24 mouse cellular contexts compared by ENCODE assay signal in genomic region chr12:82319436-82320131, GRCm38 (mm10).
DNase-seq lines count a peak whose midpoint lies in the region; ATAC-seq and TF ChIP-seq lines count a peak whose summit lies in the region.
"Had no signal": no experiment of that assay in that cellular context is flagged by ENCODE, and none has a peak within 500 bp of the region (broad histone marks: within the 10 kb centered on the region; RNA-seq: fewer than 3 reads in every experiment).

No protein-coding gene starts in this region.

- 26% methylated on average over 7 of the region's 7 CpGs for WGBS in liver, adult 2 months
- 67% methylated on average over 7 of the region's 7 CpGs for WGBS in liver, embryonic 12.5 days (ENCODE audit: insufficient replicate concordance)
- WGBS in intestine, embryonic 15.5 days = 68% methylated on average over 7 of the region's 7 CpGs

- no peak overlapping the region for H3K9ac ChIP-seq in liver, adult 2 months (ENCODE audit: low read depth, low read length)
- H3K9ac ChIP-seq in liver, embryonic 12.5 days = no peak overlapping the region
- H3K9ac ChIP-seq in intestine, embryonic 15.5 days = no peak overlapping the region
- H3K9ac ChIP-seq: embryonic facial prominence, embryonic 15.5 days; forebrain, embryonic 15.5 days; heart, embryonic 12.5 days had no signal

- no peak for TF ChIP-seq POLR2A in liver, adult 2 months (IDR thresholded peaks at IDR 0.05; ENCODE audit: extremely low read depth, insufficient read depth, low read length)

- H3K4me1 ChIP-seq in liver, adult 2 months (ENCODE audit: control insufficient read depth, insufficient read depth, low read length) = peaks cover 7% of the 10 kb centered on the region
- H3K4me1 ChIP-seq in liver, embryonic 12.5 days = no peaks in the 10 kb centered on the region
- H3K4me1 ChIP-seq in intestine, embryonic 15.5 days (replicated peaks) = 0 out of 2 replicates have a peak, but pooled peaks cover 5% of the 10 kb centered on the region
- H3K4me1 ChIP-seq: forebrain, embryonic 15.5 days had no signal

- H3K36me3 ChIP-seq in liver, adult 2 months (ENCODE audit: control insufficient read depth, insufficient read depth, low read length) = no peaks in the 10 kb centered on the region
- H3K36me3 ChIP-seq in liver, embryonic 12.5 days = no peaks in the 10 kb centered on the region
- no peaks in the 10 kb centered on the region for H3K36me3 ChIP-seq in intestine, embryonic 15.5 days
- H3K36me3 ChIP-seq: embryonic facial prominence, embryonic 15.5 days; forebrain, embryonic 10.5 days; forebrain, embryonic 15.5 days; heart, embryonic 12.5 days had no signal

- no peak overlapping the region for H3K4me2 ChIP-seq in liver, embryonic 12.5 days
- no peak overlapping the region for H3K4me2 ChIP-seq in intestine, embryonic 15.5 days (replicated peaks)
- H3K4me2 ChIP-seq: embryonic facial prominence, embryonic 15.5 days; forebrain, embryonic 15.5 days; heart, embryonic 12.5 days had no signal

- no peak for ATAC-seq in liver, embryonic 12.5 days
- peak; percentile 23; the same call in 1 of the 2 replicates for ATAC-seq in intestine, embryonic 15.5 days
- ATAC-seq: CD4-positive, CD25-positive, alpha-beta regulatory T cell, adult 4 months; forebrain, embryonic 15.5 days; hindbrain, embryonic 16.5 days had no signal

- H3K27me3 ChIP-seq in liver, adult 2 months (ENCODE audit: control insufficient read depth, insufficient read depth, low read length) = no peaks in the 10 kb centered on the region
- H3K27me3 ChIP-seq in liver, embryonic 12.5 days (replicated peaks) = no peaks in the 10 kb centered on the region
- H3K27me3 ChIP-seq in intestine, embryonic 15.5 days (replicated peaks) = no peaks in the 10 kb centered on the region
- H3K27me3 ChIP-seq: embryonic facial prominence, embryonic 15.5 days; forebrain, embryonic 15.5 days; heart, embryonic 12.5 days had no signal

- H3K27ac ChIP-seq in liver, adult 2 months (replicated peaks; ENCODE audit: insufficient read depth, low read depth, low read length) = peak overlapping the region; percentile 90
- no peak overlapping the region for H3K27ac ChIP-seq in liver, embryonic 12.5 days
- H3K27ac ChIP-seq in intestine, embryonic 15.5 days = no peak overlapping the region
- H3K27ac ChIP-seq: embryonic facial prominence, embryonic 15.5 days; forebrain, embryonic 10.5 days; forebrain, embryonic 15.5 days; heart, adult 2 months had no signal

- no peak for TF ChIP-seq CTCF in liver, adult 2 months (IDR thresholded peaks at IDR 0.05; ENCODE audit: low read depth, low read length)

- H3K9me3 ChIP-seq in liver, embryonic 12.5 days (replicated peaks) = no peaks in the 10 kb centered on the region
- no peaks in the 10 kb centered on the region for H3K9me3 ChIP-seq in intestine, embryonic 15.5 days
- H3K9me3 ChIP-seq: embryonic facial prominence, embryonic 15.5 days; forebrain, embryonic 10.5 days; forebrain, embryonic 15.5 days; G1E; heart, embryonic 12.5 days had no signal

- peaks cover 10% of the 10 kb centered on the region; the same call in 1 of the 2 replicates for H3K79me2 ChIP-seq in liver, adult 2 months (ENCODE audit: control insufficient read depth, insufficient read depth, low read length)

- peak; percentile 67 for DNase-seq in heart, adult 11 months
- no peak for DNase-seq in heart, adult 18-20 months
- peak; percentile 95 for DNase-seq in liver, adult 2 months (ENCODE audit: extremely low read depth, low read depth, low spot score)
- peak; percentile 34 for DNase-seq in yolk sac, embryonic 10.5 days (ENCODE audit: low spot score)
- no peak for DNase-seq in thymus, postnatal 4 days
- DNase-seq: adrenal gland, adult 8-10 months; adrenal gland, postnatal 36 days; B cell, adult 2 months; cerebellum, adult 2 months; cerebellum, postnatal 10 days; embryo, embryonic 11 days; gastrocnemius, postnatal 36 days; heart, adult 2 months; heart, postnatal 36 days had no signal

- no peak overlapping the region for H3K4me3 ChIP-seq in liver, adult 2 months (ENCODE audit: insufficient read depth, low read depth, low read length)
- H3K4me3 ChIP-seq in liver, embryonic 12.5 days = no peak overlapping the region
- no peak overlapping the region for H3K4me3 ChIP-seq in intestine, embryonic 15.5 days (replicated peaks)
- H3K4me3 ChIP-seq: embryonic facial prominence, embryonic 15.5 days; erythroblast, embryonic 14.5 days; forebrain, embryonic 10.5 days; forebrain, embryonic 15.5 days; heart, adult 2 months; heart, embryonic 12.5 days had no signal

Comparison
In these comparisons a context has a peak if more than half of its experiments do, and no peak if none do; other contexts are left out.
1. DNase-seq: peak in heart, adult 11 months (single experiment), liver, adult 2 months (single experiment) and yolk sac, embryonic 10.5 days (single experiment); none in heart, adult 18-20 months (0 of 2) and thymus, postnatal 4 days (single experiment).